Mouse (Mus musculus): ENCODE results near the gene Naa25. TPM values are rescaled to one million over a fixed set of nuclear protein-coding genes. Genes with fewer than 3 reads are reported as not detected.

Gene Naa25
- polyA plus RNA-seq, 1 experiment from 2014 or later = 43.5 TPM

- ATAC-seq (ENCODE audit: insufficient read depth) (no peak), DNase-seq (no peak)
- Histone ChIP-seq H3K9me3 (ENCODE audit: low read depth, low read length) (no peaks in the 10 kb centered on the region), H3K27me3 (ENCODE audit: insufficient read depth, low read length) (no peaks in the 10 kb centered on the region), H3K27ac (ENCODE audit: low read depth) (no peak overlapping the region), H3K9ac (no peak overlapping the region), H3K36me3 (ENCODE audit: insufficient read depth) (0 out of 2 replicates have a peak, but pooled peaks cover under 1% of the 10 kb centered on the region), H3K4me2 (no peak overlapping the region), H3K4me3 (ENCODE audit: low read depth, low read length) (no peak overlapping the region), H3K4me1 (ENCODE audit: insufficient read depth) (peaks cover 7% of the 10 kb centered on the region; the same call in 1 of the 2 replicates)
- 71% methylated on average over 5 of the region's 5 CpGs for WGBS
- TF ChIP-seq CTCF (IDR thresholded peaks at IDR 0.05; ENCODE audit: low read depth) = no peak
These were observed 2.1 kb upstream of the Naa25 start for GRCm38 (mm10) chr5:121395621-121396020.

DNA sequence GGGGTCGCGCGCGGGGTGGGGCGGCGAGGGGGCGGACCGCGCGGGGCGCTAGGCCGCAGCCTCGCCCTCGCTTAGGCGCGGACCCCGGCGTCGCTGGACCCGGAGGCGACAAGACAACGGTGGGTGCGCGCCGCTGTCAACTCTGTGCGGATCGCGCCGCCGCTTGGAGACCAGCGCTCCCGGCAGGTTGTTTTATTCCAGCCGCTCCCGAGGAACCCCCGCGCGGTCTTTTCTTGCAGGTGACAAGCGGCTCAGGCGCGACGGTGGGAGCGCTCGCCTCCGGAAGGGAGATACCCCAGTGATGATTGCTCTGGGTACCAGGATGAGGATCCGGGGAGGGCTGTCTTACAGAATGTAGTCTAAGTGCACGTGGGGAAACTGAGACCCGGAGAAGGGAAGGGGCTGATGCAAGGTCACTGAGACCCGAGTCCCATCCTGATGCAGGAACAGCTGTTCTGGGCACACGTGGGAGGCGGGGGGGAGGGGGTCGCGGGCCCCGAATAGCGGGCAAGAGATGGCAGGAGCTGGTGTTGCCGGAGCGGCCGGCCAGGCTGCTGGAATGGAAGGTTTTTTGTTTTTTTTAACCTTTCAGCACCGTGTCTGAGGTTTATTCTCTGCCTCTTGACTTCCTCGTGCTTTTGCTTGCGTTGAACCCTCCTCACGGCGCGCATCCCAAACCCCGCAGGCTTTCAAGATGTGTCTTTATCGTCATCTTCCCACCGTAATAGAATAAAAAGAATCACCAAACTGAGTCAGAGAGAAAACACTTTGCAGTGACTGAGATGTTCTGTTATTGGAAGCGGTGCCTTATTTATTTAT lies 619 bp downstream of the Naa25 start:
- no peaks in the 10 kb centered on the region for H3K9me3 ChIP-seq (ENCODE audit: low read depth, low read length)
- peak overlapping the region; percentile 93 for H3K4me2 ChIP-seq
- peaks cover 16% of the 10 kb centered on the region; the same call in 1 of the 2 replicates for H3K36me3 ChIP-seq (ENCODE audit: insufficient read depth)
- H3K27me3 ChIP-seq (ENCODE audit: insufficient read depth, low read length) = no peaks in the 10 kb centered on the region
- no peak for TF ChIP-seq CTCF (IDR thresholded peaks at IDR 0.05; ENCODE audit: low read depth)
- ATAC-seq (ENCODE audit: insufficient read depth) = peak; percentile 75
- H3K4me3 ChIP-seq (ENCODE audit: low read depth, low read length) = peak overlapping the region; percentile 97
- peak overlapping the region; percentile 12; the same call in 1 of the 2 replicates for H3K27ac ChIP-seq (ENCODE audit: low read depth)
- DNase-seq = peak; percentile 17
- under 1% methylated on average over 64 of the region's 67 CpGs for WGBS
- H3K9ac ChIP-seq = peak overlapping the region; percentile 76
- H3K4me1 ChIP-seq (ENCODE audit: insufficient read depth) = peaks cover 7% of the 10 kb centered on the region; the same call in 1 of the 2 replicates

DNA sequence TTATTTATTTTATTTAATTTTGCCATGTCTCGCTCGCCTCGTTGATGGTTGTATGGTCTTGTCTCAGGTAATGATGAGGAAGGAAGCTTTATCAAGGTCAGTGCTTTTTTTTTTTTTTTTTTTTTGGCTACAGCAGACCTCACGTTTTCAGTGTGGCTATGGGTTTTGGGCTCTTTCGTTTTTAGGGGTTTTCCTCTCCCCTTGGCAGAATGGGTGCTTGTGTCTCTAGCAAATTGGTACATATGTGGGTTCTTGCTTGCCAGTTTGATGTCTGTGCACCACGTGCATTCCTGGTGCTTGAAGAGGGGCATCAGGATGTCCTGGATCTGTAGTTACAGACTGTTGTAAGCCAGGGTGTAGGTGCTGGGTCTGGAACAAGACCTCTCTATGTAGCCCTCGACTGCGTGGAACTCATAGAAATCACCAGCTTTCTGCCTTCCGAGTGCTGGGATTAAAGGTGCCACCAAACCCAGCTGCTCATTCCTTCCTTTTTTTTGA lies 1.3 kb downstream of the Naa25 start:
- H3K9me3 ChIP-seq (ENCODE audit: low read depth, low read length) = no peaks in the 10 kb centered on the region
- peak overlapping the region; percentile 93 for H3K4me2 ChIP-seq
- H3K4me3 ChIP-seq (ENCODE audit: low read depth, low read length) = peak overlapping the region; percentile 97
- DNase-seq (no peak), ATAC-seq (ENCODE audit: insufficient read depth) (no peak)
- H3K36me3 ChIP-seq (ENCODE audit: insufficient read depth) = peaks cover 19% of the 10 kb centered on the region; the same call in 1 of the 2 replicates
- peak overlapping the region; percentile 76 for H3K9ac ChIP-seq
- H3K4me1 ChIP-seq (ENCODE audit: insufficient read depth) = peaks cover 7% of the 10 kb centered on the region; the same call in 1 of the 2 replicates
- no peaks in the 10 kb centered on the region for H3K27me3 ChIP-seq (ENCODE audit: insufficient read depth, low read length)
- H3K27ac ChIP-seq (ENCODE audit: low read depth) = no peak overlapping the region
- TF ChIP-seq CTCF (IDR thresholded peaks at IDR 0.05; ENCODE audit: low read depth) = no peak
- 42% methylated on average over 9 of the region's 9 CpGs for WGBS

DNA sequence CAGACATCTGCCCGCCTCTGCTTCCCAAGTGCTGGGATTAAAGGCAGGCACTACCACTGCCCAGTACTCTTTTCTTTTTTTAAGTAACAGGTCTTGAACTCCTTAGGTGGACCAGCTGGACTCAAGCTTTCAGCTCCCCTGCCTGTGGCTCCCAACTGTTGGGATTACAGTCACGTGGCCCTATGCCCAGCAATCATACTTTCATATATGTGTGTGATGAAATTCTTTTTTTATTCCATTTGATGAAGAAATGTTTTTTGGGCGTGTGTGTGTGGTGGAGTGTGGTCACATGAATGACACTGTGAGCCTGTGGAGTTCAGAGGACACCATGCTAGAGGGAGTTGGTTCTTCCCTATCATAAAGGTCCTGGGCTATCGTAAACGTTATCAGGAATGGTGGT lies 1.8 kb downstream of the Naa25 start:
- Histone ChIP-seq H3K36me3 (ENCODE audit: insufficient read depth) (peaks cover 21% of the 10 kb centered on the region; the same call in 1 of the 2 replicates), H3K9ac (no peak overlapping the region), H3K27ac (ENCODE audit: low read depth) (no peak overlapping the region), H3K4me1 (ENCODE audit: insufficient read depth) (peaks cover 7% of the 10 kb centered on the region; the same call in 1 of the 2 replicates), H3K4me3 (ENCODE audit: low read depth, low read length) (peak overlapping the region; percentile 97), H3K27me3 (ENCODE audit: insufficient read depth, low read length) (no peaks in the 10 kb centered on the region), H3K4me2 (peak overlapping the region; percentile 93), H3K9me3 (ENCODE audit: low read depth, low read length) (no peaks in the 10 kb centered on the region)
- TF ChIP-seq CTCF (IDR thresholded peaks at IDR 0.05; ENCODE audit: low read depth) = no peak
- WGBS = 88% methylated on average over 5 of the region's 5 CpGs
- ATAC-seq (ENCODE audit: insufficient read depth) (no peak), DNase-seq (no peak)

DNA sequence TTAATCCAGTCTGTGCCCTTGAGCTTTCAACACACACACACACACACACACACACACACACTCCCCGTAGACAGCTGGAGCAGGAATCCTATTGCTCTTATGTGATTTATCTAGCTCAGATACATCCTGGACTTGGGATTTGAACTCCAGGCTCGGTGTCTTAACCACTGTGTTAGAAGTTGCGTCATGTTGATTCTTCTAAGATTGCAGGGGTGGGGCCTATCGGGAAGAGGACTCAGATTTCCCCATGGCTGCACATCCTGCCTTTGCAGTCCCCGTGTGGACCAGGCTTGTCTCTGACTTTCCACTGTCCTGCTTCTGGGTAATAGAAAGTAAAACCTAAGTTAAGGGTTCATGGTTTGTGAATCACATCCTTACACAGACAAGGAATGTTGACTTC lies 2.3 kb downstream of the Naa25 start:
- DNase-seq (peak; percentile 8), ATAC-seq (ENCODE audit: insufficient read depth) (no peak)

DNA sequence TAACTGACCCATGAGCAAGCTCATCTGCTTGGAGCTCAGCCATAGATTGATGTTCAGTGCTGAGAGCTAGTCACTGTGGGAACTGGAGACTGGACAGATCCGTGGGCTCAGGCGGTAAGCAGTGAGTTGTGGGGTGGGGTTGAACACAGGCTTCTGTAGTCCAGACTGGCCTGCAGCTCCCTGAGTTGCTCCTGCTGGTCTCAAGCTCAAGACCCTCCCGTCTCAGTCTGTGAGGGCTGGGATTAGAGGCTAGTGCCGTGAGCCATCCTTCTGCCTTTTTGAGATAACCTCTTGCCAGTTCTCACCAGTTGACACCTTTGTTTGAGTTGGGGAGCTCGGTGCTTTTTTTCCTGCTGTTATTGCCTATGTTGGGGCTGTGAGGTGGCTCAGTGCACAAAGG lies 3.1 kb downstream of the Naa25 start:
- H3K27me3 ChIP-seq (ENCODE audit: insufficient read depth, low read length) = no peaks in the 10 kb centered on the region
- no peak overlapping the region for H3K4me2 ChIP-seq
- H3K9ac ChIP-seq = no peak overlapping the region
- no peak for TF ChIP-seq CTCF (IDR thresholded peaks at IDR 0.05; ENCODE audit: low read depth)
- peaks cover 7% of the 10 kb centered on the region; the same call in 1 of the 2 replicates for H3K4me1 ChIP-seq (ENCODE audit: insufficient read depth)
- ATAC-seq (ENCODE audit: insufficient read depth) (no peak), DNase-seq (no peak)
- no peak overlapping the region for H3K27ac ChIP-seq (ENCODE audit: low read depth)
- no peak overlapping the region for H3K4me3 ChIP-seq (ENCODE audit: low read depth, low read length)
- 84% methylated on average over 5 of the region's 5 CpGs for WGBS
- peaks cover 21% of the 10 kb centered on the region; the same call in 1 of the 2 replicates for H3K36me3 ChIP-seq (ENCODE audit: insufficient read depth)
- H3K9me3 ChIP-seq (ENCODE audit: low read depth, low read length) = no peaks in the 10 kb centered on the region

More for the DNA sequence above, 2.3 kb downstream of the Naa25 start:
- Histone ChIP-seq H3K4me2 (no peak overlapping the region), H3K36me3 (ENCODE audit: insufficient read depth) (peaks cover 21% of the 10 kb centered on the region; the same call in 1 of the 2 replicates), H3K27me3 (ENCODE audit: insufficient read depth, low read length) (no peaks in the 10 kb centered on the region), H3K4me3 (ENCODE audit: low read depth, low read length) (no peak overlapping the region), H3K9me3 (ENCODE audit: low read depth, low read length) (no peaks in the 10 kb centered on the region), H3K27ac (ENCODE audit: low read depth) (no peak overlapping the region), H3K9ac (no peak overlapping the region), H3K4me1 (ENCODE audit: insufficient read depth) (peaks cover 7% of the 10 kb centered on the region; the same call in 1 of the 2 replicates)
- WGBS = 50% methylated on average over 5 of the region's 5 CpGs
- TF ChIP-seq CTCF (IDR thresholded peaks at IDR 0.05; ENCODE audit: low read depth) = no peak

- 84% methylated on average over 8 of the region's 8 CpGs for WGBS
- ATAC-seq (ENCODE audit: insufficient read depth) (no peak), DNase-seq (no peak)
- H3K9me3 ChIP-seq (ENCODE audit: low read depth, low read length) = no peaks in the 10 kb centered on the region
- no peak overlapping the region for H3K9ac ChIP-seq
- no peak overlapping the region for H3K4me3 ChIP-seq (ENCODE audit: low read depth, low read length)
- no peaks in the 10 kb centered on the region for H3K4me1 ChIP-seq (ENCODE audit: insufficient read depth)
- no peak overlapping the region for H3K4me2 ChIP-seq
- peaks cover 65% of the 10 kb centered on the region for H3K36me3 ChIP-seq (ENCODE audit: insufficient read depth)
- no peak for TF ChIP-seq CTCF (IDR thresholded peaks at IDR 0.05; ENCODE audit: low read depth)
- no peak overlapping the region for H3K27ac ChIP-seq (ENCODE audit: low read depth)
- no peaks in the 10 kb centered on the region for H3K27me3 ChIP-seq (ENCODE audit: insufficient read depth, low read length)
These were observed 10.1 kb downstream of the Naa25 start for GRCm38 (mm10) chr5:121407856-121408255.

Measured in lung, embryonic 14.5 days (tissue).